Mouse (Mus musculus) testis, adult 2 months (tissue): Measurements from ENCODE around the gene Dop1a.

Experiments used
- CTCF ChIP-seq: fragments of 200-500 bp; IDR thresholded peaks from 2 replicates; pipeline ENCODE4 v1.5.1; 2012; ENCODE audit warnings: low read depth, mild to moderate bottlenecking, inconsistent platforms, low read length, moderate library complexity; ENCODE audit not compliant: control insufficient read depth, insufficient read depth, insufficient replicate concordance
- POLR2A ChIP-seq: fragments of 200-500 bp; IDR thresholded peaks from 2 replicates; pipeline ENCODE4 v1.6.1; 2012; ENCODE audit warnings: low read depth, mild to moderate bottlenecking, inconsistent platforms, low read length, moderate library complexity; ENCODE audit not compliant: control insufficient read depth

DNA sequence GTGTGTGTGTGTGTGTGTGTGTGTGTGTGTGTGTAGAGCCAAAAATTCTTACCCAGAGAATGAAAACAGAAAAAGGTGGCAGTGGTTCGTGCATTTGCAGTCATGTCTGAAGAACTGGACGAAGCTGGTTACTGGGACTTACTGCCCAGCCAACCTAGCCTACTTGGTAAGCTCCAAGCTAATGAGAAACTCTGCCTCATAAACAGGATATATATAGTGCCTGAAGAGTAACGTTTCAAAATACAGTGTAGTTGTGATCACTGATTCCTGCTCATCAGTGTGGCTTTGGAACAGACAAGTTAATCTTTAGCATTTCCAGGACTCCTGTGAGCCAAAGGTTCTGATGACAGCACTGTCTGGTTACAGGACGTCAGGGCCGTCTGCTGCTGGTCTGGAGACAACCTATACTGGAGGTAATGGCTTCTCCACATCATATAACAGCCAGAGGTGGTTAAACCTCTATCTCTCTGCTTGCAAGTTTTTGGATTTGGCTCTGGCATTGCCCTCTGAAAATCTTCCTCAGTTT is 82.7 kb downstream of the Dop1a start:
- no peak for TF ChIP-seq CTCF
- no peak for TF ChIP-seq POLR2A
